Mouse (Mus musculus) forebrain, embryonic 12.5 days (tissue): Measurements from ENCODE around the gene Ubn1. TPM values are rescaled to one million over a fixed set of nuclear protein-coding genes. Genes with fewer than 3 reads are reported as not detected.
A peak's percentile ranks its signal among the peaks of the same experiment; 100 is the strongest.

Experiments
- ATAC-seq: fragments of 200-750 bp; cut with Nextera tagmentation; 2 replicates; pipeline ENCODE4 v1.8.0; 2017; ENCODE audit warnings: moderate TSS enrichment; ENCODE audit not compliant: low FRiP score
- H3K27ac ChIP-seq: fragments of 300-500 bp; sonication (generic); 2 replicates; pipeline ENCODE4 v1.5.1; 2016; ENCODE audit warnings: mild to moderate bottlenecking
- H3K27me3 ChIP-seq: fragments of 300-500 bp; sonication (generic); 2 replicates; pipeline ENCODE4 v1.6.1; 2016; ENCODE audit warnings: mild to moderate bottlenecking
- H3K36me3 ChIP-seq: fragments of 300-500 bp; sonication (generic); replicated peaks from 2 replicates; pipeline ENCODE4 v1.6.1; 2016; ENCODE audit warnings: mild to moderate bottlenecking
- H3K4me1 ChIP-seq: fragments of 300-500 bp; sonication (generic); 2 replicates; pipeline ENCODE4 v1.6.1; 2016
- H3K4me2 ChIP-seq: fragments of 300-500 bp; sonication (generic); 2 replicates; pipeline ENCODE4 v1.6.1; 2016; ENCODE audit warnings: mild to moderate bottlenecking, moderate library complexity
- H3K4me3 ChIP-seq: fragments of 300-500 bp; sonication (generic); replicated peaks from 2 replicates; pipeline ENCODE4 v1.5.1; 2016; ENCODE audit warnings: mild to moderate bottlenecking
- H3K9ac ChIP-seq: fragments of 300-500 bp; sonication (generic); 2 replicates; pipeline ENCODE4 v1.6.1; 2016; ENCODE audit warnings: mild to moderate bottlenecking
- H3K9me3 ChIP-seq: fragments of 300-500 bp; sonication (generic); 2 replicates; pipeline ENCODE4 v1.6.1; 2016
- WGBS: fragments of 180-500 bp; shearing (Covaris S2); methylation state at CpG from one replicate; pipeline ENCODE4 v1.1.7; 2016; 5-methylcytosine and 5-hydroxymethylcytosine counted together
- polyA plus RNA-seq: library from polyadenylated mRNA; unstranded; fragments of >200 nt; fragmentation: Nextera tagmentation; extraction: Ambion mirVana; gene quantifications from 2 replicates; pipeline ENCODE4 v1.2.1, GENCODE M21; 2016

The Ubn1 gene
- polyA plus RNA-seq, 1 experiment from 2014 or later = 24.8 TPM

GRCm38 (mm10) chr16:5029847-5030246, 20.0 kb upstream of the Ubn1 start:
- no peaks in the 10 kb centered on the region for H3K27me3 ChIP-seq
- no peak overlapping the region for H3K4me2 ChIP-seq
- H3K9ac ChIP-seq = no peak overlapping the region
- no peaks in the 10 kb centered on the region for H3K4me1 ChIP-seq
- no peak overlapping the region for H3K27ac ChIP-seq
- peaks cover 98% of the 10 kb centered on the region for H3K36me3 ChIP-seq
- no peaks in the 10 kb centered on the region for H3K9me3 ChIP-seq
- no peak overlapping the region for H3K4me3 ChIP-seq
- no peak for ATAC-seq
- WGBS = 66% methylated on average over 2 of the region's 2 CpGs

GRCm38 (mm10) chr16:5035591-5035990, 14.3 kb upstream of the Ubn1 start:
- no peak overlapping the region for H3K4me2 ChIP-seq
- peaks cover 97% of the 10 kb centered on the region for H3K36me3 ChIP-seq
- no peak overlapping the region for H3K27ac ChIP-seq
- 95% methylated on average over 3 of the region's 3 CpGs for WGBS
- ATAC-seq = no peak
- no peaks in the 10 kb centered on the region for H3K4me1 ChIP-seq
- no peak overlapping the region for H3K4me3 ChIP-seq
- no peaks in the 10 kb centered on the region for H3K9me3 ChIP-seq
- H3K9ac ChIP-seq = no peak overlapping the region
- no peaks in the 10 kb centered on the region for H3K27me3 ChIP-seq

- Histone ChIP-seq H3K36me3 (peaks cover 97% of the 10 kb centered on the region), H3K4me1 (no peaks in the 10 kb centered on the region), H3K9ac (no peak overlapping the region), H3K9me3 (no peaks in the 10 kb centered on the region), H3K4me3 (no peak overlapping the region), H3K4me2 (no peak overlapping the region), H3K27ac (no peak overlapping the region), H3K27me3 (no peaks in the 10 kb centered on the region)
- no peak for ATAC-seq
- 94% methylated on average over 5 of the region's 5 CpGs for WGBS
These were observed 13.1 kb upstream of the Ubn1 start for GRCm38 (mm10) chr16:5036649-5037234.

- ATAC-seq = no peak
- peaks cover 13% of the 10 kb centered on the region for H3K4me1 ChIP-seq
- no peak overlapping the region for H3K27ac ChIP-seq
- H3K9me3 ChIP-seq = no peaks in the 10 kb centered on the region
- peaks cover 73% of the 10 kb centered on the region for H3K36me3 ChIP-seq
- no peak overlapping the region for H3K4me3 ChIP-seq
- no peak overlapping the region for H3K4me2 ChIP-seq
- 96% methylated on average over 3 of the region's 3 CpGs for WGBS
- no peak overlapping the region for H3K9ac ChIP-seq
- no peaks in the 10 kb centered on the region for H3K27me3 ChIP-seq
These were observed 4.5 kb upstream of the Ubn1 start for GRCm38 (mm10) chr16:5045322-5045721.

- Histone ChIP-seq H3K4me1 (peaks cover 27% of the 10 kb centered on the region), H3K9me3 (no peaks in the 10 kb centered on the region), H3K27me3 (no peaks in the 10 kb centered on the region), H3K4me2 (peak overlapping the region; percentile 90), H3K27ac (peak overlapping the region; percentile 89), H3K4me3 (peak overlapping the region; percentile 98), H3K36me3 (peaks cover 42% of the 10 kb centered on the region), H3K9ac (peak overlapping the region; percentile 94)
- ATAC-seq = peak; percentile 62
- under 1% methylated on average over 38 of the region's 38 CpGs for WGBS
These were observed 579 bp upstream of the Ubn1 start for GRCm38 (mm10) chr16:5049182-5049773.

- under 1% methylated on average over 73 of the region's 78 CpGs for WGBS
- H3K27me3 ChIP-seq = no peaks in the 10 kb centered on the region
- H3K9ac ChIP-seq = peak overlapping the region; percentile 94
- ATAC-seq = peak; percentile 74
- H3K36me3 ChIP-seq = peaks cover 36% of the 10 kb centered on the region
- peak overlapping the region; percentile 95 for H3K27ac ChIP-seq
- H3K4me3 ChIP-seq = peak overlapping the region; percentile 98
- H3K9me3 ChIP-seq = no peaks in the 10 kb centered on the region
- peak overlapping the region; percentile 95 for H3K4me2 ChIP-seq
- peaks cover 27% of the 10 kb centered on the region for H3K4me1 ChIP-seq
These were observed 624 bp downstream of the Ubn1 start for GRCm38 (mm10) chr16:5050251-5051110.

- Histone ChIP-seq H3K9ac (no peak overlapping the region), H3K4me3 (no peak overlapping the region), H3K9me3 (no peaks in the 10 kb centered on the region), H3K4me1 (no peaks in the 10 kb centered on the region), H3K4me2 (no peak overlapping the region), H3K36me3 (peaks cover 58% of the 10 kb centered on the region), H3K27me3 (no peaks in the 10 kb centered on the region), H3K27ac (no peak overlapping the region)
- ATAC-seq = no peak
- 100% methylated on average over 1 of the region's 1 CpGs for WGBS
These were observed 8.3 kb downstream of the Ubn1 start for GRCm38 (mm10) chr16:5058114-5058513.

GRCm38 (mm10) chr16:5063472-5063871, 13.6 kb downstream of the Ubn1 start:
- WGBS = 95% methylated on average over 4 of the region's 4 CpGs
- no peaks in the 10 kb centered on the region for H3K9me3 ChIP-seq
- H3K4me3 ChIP-seq = no peak overlapping the region
- H3K9ac ChIP-seq = no peak overlapping the region
- ATAC-seq = no peak
- H3K4me1 ChIP-seq = no peaks in the 10 kb centered on the region
- H3K27ac ChIP-seq = no peak overlapping the region
- H3K27me3 ChIP-seq = no peaks in the 10 kb centered on the region
- H3K4me2 ChIP-seq = no peak overlapping the region
- peaks cover 58% of the 10 kb centered on the region for H3K36me3 ChIP-seq

GRCm38 (mm10) chr16:5070321-5070720, 20.5 kb downstream of the Ubn1 start:
- peaks cover 68% of the 10 kb centered on the region for H3K36me3 ChIP-seq
- no peaks in the 10 kb centered on the region for H3K4me1 ChIP-seq
- WGBS = 92% methylated on average over 3 of the region's 3 CpGs

GRCm38 (mm10) chr16:5071974-5072373, 22.1 kb downstream of the Ubn1 start:
- WGBS = 93% methylated on average over 7 of the region's 7 CpGs
- Histone ChIP-seq H3K4me2 (no peak overlapping the region), H3K36me3 (peaks cover 79% of the 10 kb centered on the region), H3K4me3 (no peak overlapping the region), H3K27me3 (no peaks in the 10 kb centered on the region), H3K9me3 (no peaks in the 10 kb centered on the region), H3K27ac (no peak overlapping the region), H3K9ac (no peak overlapping the region), H3K4me1 (no peaks in the 10 kb centered on the region)
- ATAC-seq = no peak

More at GRCm38 (mm10) chr16:5070321-5070720, 20.5 kb downstream of the Ubn1 start:
- ATAC-seq = no peak
- no peaks in the 10 kb centered on the region for H3K27me3 ChIP-seq
- H3K4me2 ChIP-seq = no peak overlapping the region
- no peak overlapping the region for H3K27ac ChIP-seq
- no peaks in the 10 kb centered on the region for H3K9me3 ChIP-seq
- no peak overlapping the region for H3K4me3 ChIP-seq
- no peak overlapping the region for H3K9ac ChIP-seq

GRCm38 (mm10) chr16:5074341-5074740, 24.5 kb downstream of the Ubn1 start:
- WGBS = 92% methylated on average over 5 of the region's 5 CpGs
- H3K9me3 ChIP-seq = no peaks in the 10 kb centered on the region
- no peak overlapping the region for H3K4me2 ChIP-seq
- H3K9ac ChIP-seq = no peak overlapping the region
- no peak overlapping the region for H3K27ac ChIP-seq
- H3K4me3 ChIP-seq = no peak overlapping the region
- H3K27me3 ChIP-seq = no peaks in the 10 kb centered on the region
- no peaks in the 10 kb centered on the region for H3K4me1 ChIP-seq
- H3K36me3 ChIP-seq = peaks cover 88% of the 10 kb centered on the region
- no peak for ATAC-seq

- Histone ChIP-seq H3K9me3 (no peaks in the 10 kb centered on the region), H3K4me2 (no peak overlapping the region), H3K36me3 (peaks cover 76% of the 10 kb centered on the region), H3K4me1 (no peaks in the 10 kb centered on the region), H3K27ac (no peak overlapping the region), H3K4me3 (no peak overlapping the region), H3K27me3 (no peaks in the 10 kb centered on the region), H3K9ac (no peak overlapping the region)
- ATAC-seq = no peak
- WGBS = 92% methylated on average over 4 of the region's 4 CpGs
These were observed 35.3 kb downstream of the Ubn1 start for GRCm38 (mm10) chr16:5085196-5085595.
